Mouse (Mus musculus) midbrain, embryonic 16.5 days (tissue): Measurements from ENCODE around the gene Akr1d1. TPM values are rescaled to one million over a fixed set of nuclear protein-coding genes. Genes with fewer than 3 reads are reported as not detected.

Source experiments
- ATAC-seq: fragments of 200-750 bp; cut with Nextera tagmentation; 2 replicates; pipeline ENCODE4 v1.8.0; 2017; ENCODE audit warnings: moderate TSS enrichment
- H3K27ac ChIP-seq: fragments of 300-500 bp; sonication (generic); 2 replicates; pipeline ENCODE4 v1.5.1; 2014; ENCODE audit warnings: mild to moderate bottlenecking, low read length, mixed read lengths
- H3K27me3 ChIP-seq: fragments of 300-500 bp; sonication (generic); 2 replicates; pipeline ENCODE4 v1.6.1; 2014; ENCODE audit warnings: low read depth, low read length, mixed read lengths; ENCODE audit not compliant: control insufficient read depth, insufficient read depth
- H3K36me3 ChIP-seq: fragments of 300-500 bp; sonication (generic); 2 replicates; pipeline ENCODE4 v1.6.1; 2014; ENCODE audit warnings: mild to moderate bottlenecking, low read length, moderate library complexity, mixed read lengths; ENCODE audit not compliant: control insufficient read depth, insufficient read depth
- H3K4me1 ChIP-seq: fragments of 300-500 bp; sonication (generic); 2 replicates; pipeline ENCODE4 v1.6.1; 2014; ENCODE audit warnings: mild to moderate bottlenecking, low read length, mixed read lengths; ENCODE audit not compliant: control insufficient read depth, insufficient read depth
- H3K4me2 ChIP-seq: fragments of 300-500 bp; sonication (generic); 2 replicates; pipeline ENCODE4 v1.6.1; 2014; ENCODE audit warnings: mild to moderate bottlenecking, low read length, mixed read lengths
- H3K4me3 ChIP-seq: fragments of 300-500 bp; sonication (generic); 2 replicates; pipeline ENCODE4 v1.5.1; 2014; ENCODE audit warnings: low read depth, mild to moderate bottlenecking, low read length, moderate library complexity, mixed read lengths
- H3K9ac ChIP-seq: fragments of 300-500 bp; sonication (generic); 2 replicates; pipeline ENCODE4 v1.6.1; 2014; ENCODE audit warnings: low read depth, low read length, mixed read lengths
- H3K9me3 ChIP-seq: fragments of 300-500 bp; sonication (generic); replicated peaks from 2 replicates; pipeline ENCODE4 v1.6.1; 2014; ENCODE audit warnings: mild to moderate bottlenecking, low read length, mixed read lengths; ENCODE audit not compliant: control insufficient read depth, poor library complexity, severe bottlenecking
- WGBS: fragments of 180-500 bp; shearing (Covaris S2); extraction: QIAGEN DNeasy Blood & Tissue Kit; methylation state at CpG from one replicate; pipeline ENCODE4 v1.1.7; 2014; 5-methylcytosine and 5-hydroxymethylcytosine counted together
- polyA plus RNA-seq: library from polyadenylated mRNA; unstranded; fragments of >200 nt; fragmentation: Nextera tagmentation; extraction: Ambion mirVana; gene quantifications from 2 replicates; pipeline ENCODE4 v1.2.1, GENCODE M21; 2015

The Akr1d1 gene
- polyA plus RNA-seq, 1 experiment from 2014 or later, result not detected

- Histone ChIP-seq H3K9me3 (no peaks in the 10 kb centered on the region), H3K27me3 (no peaks in the 10 kb centered on the region), H3K36me3 (no peaks in the 10 kb centered on the region), H3K27ac (peak overlapping the region; percentile 88), H3K4me2 (no peak overlapping the region), H3K9ac (no peak overlapping the region), H3K4me1 (peaks cover 26% of the 10 kb centered on the region), H3K4me3 (no peak overlapping the region)
- WGBS, result 0% methylated on average over 4 of the region's 4 CpGs
- ATAC-seq, result peak; percentile 77
Observed at GRCm38 (mm10) chr6:37589340-37589962, 59.5 kb downstream of the Akr1d1 start.

- H3K36me3 ChIP-seq, result no peaks in the 10 kb centered on the region
- H3K4me1 ChIP-seq, result peaks cover 26% of the 10 kb centered on the region
- 64% methylated on average over 6 of the region's 6 CpGs for WGBS
- H3K27me3 ChIP-seq, result no peaks in the 10 kb centered on the region
- no peaks in the 10 kb centered on the region for H3K9me3 ChIP-seq
- no peak overlapping the region for H3K9ac ChIP-seq
- H3K4me2 ChIP-seq, result no peak overlapping the region
- no peak for ATAC-seq
- peak overlapping the region; percentile 88 for H3K27ac ChIP-seq
- H3K4me3 ChIP-seq, result no peak overlapping the region
Observed at GRCm38 (mm10) chr6:37590800-37591199, 60.8 kb downstream of the Akr1d1 start.

GRCm38 (mm10) chr6:37592101-37593032 is 62.4 kb downstream of the Akr1d1 start:
- 8% methylated on average over 19 of the region's 19 CpGs for WGBS
- H3K27ac ChIP-seq, result peak overlapping the region; percentile 88
- H3K4me1 ChIP-seq, result peaks cover 26% of the 10 kb centered on the region
- no peaks in the 10 kb centered on the region for H3K9me3 ChIP-seq
- no peaks in the 10 kb centered on the region for H3K27me3 ChIP-seq
- H3K4me3 ChIP-seq, result peak overlapping the region; percentile 21; the same call in 1 of the 2 replicates
- peak; percentile 59 for ATAC-seq
- H3K9ac ChIP-seq, result peak overlapping the region; percentile 40; the same call in 1 of the 2 replicates
- H3K4me2 ChIP-seq, result peak overlapping the region; percentile 46
- H3K36me3 ChIP-seq, result no peaks in the 10 kb centered on the region

- ATAC-seq, result 0 out of 2 replicates have a peak, but pooled peaks have one; percentile 15
- H3K9me3 ChIP-seq, result no peaks in the 10 kb centered on the region
- no peaks in the 10 kb centered on the region for H3K36me3 ChIP-seq
- peak overlapping the region; percentile 46 for H3K4me2 ChIP-seq
- no peak overlapping the region for H3K4me3 ChIP-seq
- peaks cover 26% of the 10 kb centered on the region for H3K4me1 ChIP-seq
- H3K9ac ChIP-seq, result peak overlapping the region; percentile 40; the same call in 1 of the 2 replicates
- WGBS, result 6% methylated on average over 6 of the region's 6 CpGs
- H3K27ac ChIP-seq, result peak overlapping the region; percentile 88
- H3K27me3 ChIP-seq, result no peaks in the 10 kb centered on the region
Observed at GRCm38 (mm10) chr6:37593033-37593374, 63.0 kb downstream of the Akr1d1 start.

- no peak for ATAC-seq
- 4% methylated on average over 5 of the region's 5 CpGs for WGBS
- no peaks in the 10 kb centered on the region for H3K36me3 ChIP-seq
- peak overlapping the region; percentile 75 for H3K27ac ChIP-seq
- H3K9me3 ChIP-seq, result no peaks in the 10 kb centered on the region
- H3K27me3 ChIP-seq, result no peaks in the 10 kb centered on the region
- H3K4me1 ChIP-seq, result peaks cover 26% of the 10 kb centered on the region
- H3K4me2 ChIP-seq, result no peak overlapping the region
- no peak overlapping the region for H3K9ac ChIP-seq
- H3K4me3 ChIP-seq, result no peak overlapping the region
Observed at GRCm38 (mm10) chr6:37593551-37594089, 63.6 kb downstream of the Akr1d1 start.

GRCm38 (mm10) chr6:37597088-37597487 is 67.1 kb downstream of the Akr1d1 start:
- ATAC-seq, result no peak
- Histone ChIP-seq H3K9ac (no peak overlapping the region), H3K4me2 (no peak overlapping the region), H3K27ac (no peak overlapping the region), H3K4me1 (peaks cover 14% of the 10 kb centered on the region), H3K4me3 (no peak overlapping the region), H3K27me3 (no peaks in the 10 kb centered on the region), H3K36me3 (no peaks in the 10 kb centered on the region), H3K9me3 (no peaks in the 10 kb centered on the region)
- 89% methylated on average over 2 of the region's 2 CpGs for WGBS

- Histone ChIP-seq H3K27me3 (no peaks in the 10 kb centered on the region), H3K4me3 (no peak overlapping the region), H3K9ac (no peak overlapping the region), H3K36me3 (no peaks in the 10 kb centered on the region), H3K4me1 (peaks cover 4% of the 10 kb centered on the region), H3K27ac (no peak overlapping the region), H3K9me3 (no peaks in the 10 kb centered on the region), H3K4me2 (no peak overlapping the region)
- no peak for ATAC-seq
Observed at GRCm38 (mm10) chr6:37598033-37598432, 68.1 kb downstream of the Akr1d1 start.

GRCm38 (mm10) chr6:37600976-37601498 is 71.1 kb downstream of the Akr1d1 start:
- Histone ChIP-seq H3K4me1 (no peaks in the 10 kb centered on the region), H3K4me2 (no peak overlapping the region), H3K4me3 (no peak overlapping the region), H3K27ac (no peak overlapping the region), H3K9me3 (no peaks in the 10 kb centered on the region), H3K36me3 (no peaks in the 10 kb centered on the region), H3K9ac (no peak overlapping the region), H3K27me3 (no peaks in the 10 kb centered on the region)
- ATAC-seq, result no peak
- 83% methylated on average over 7 of the region's 7 CpGs for WGBS
